Mouse (Mus musculus): ENCODE measurements around the gene Hivep2. TPM values are rescaled to one million over a fixed set of nuclear protein-coding genes. Genes with fewer than 3 reads are reported as not detected.

Hivep2 gene
- total RNA-seq, 2 experiments from 2014 or later: 25.7 to 28.4 TPM

DNA sequence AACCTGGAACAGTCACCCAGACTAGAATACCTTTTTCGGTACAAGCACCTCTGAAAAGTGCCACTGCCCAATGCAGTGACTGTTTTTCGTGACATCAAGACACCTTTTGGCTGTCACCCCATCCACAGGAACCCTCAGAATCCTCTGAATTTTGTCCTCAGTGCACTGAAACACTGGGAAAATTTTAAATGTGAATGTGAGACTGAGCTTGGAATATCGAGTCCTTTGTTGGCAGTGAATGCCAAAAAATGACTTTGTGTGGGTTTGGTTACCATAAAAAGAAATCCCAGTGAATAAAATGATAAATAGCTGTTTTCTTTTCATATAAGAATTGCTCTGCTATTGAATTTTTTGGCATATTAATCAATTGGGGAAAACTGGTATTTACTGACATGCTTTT, 154.6 kb downstream of the Hivep2 start:
- intact Hi-C loops (cut with DNase I): no loop called here
- DNase-seq: no peak

- intact Hi-C loops (cut with DNase I): no loop called here
- no peak for DNase-seq
Measured at GRCm38 (mm10) chr10:14127826-14128225, 162.0 kb downstream of the Hivep2 start.

GRCm38 (mm10) chr10:14130270-14130669, 164.4 kb downstream of the Hivep2 start:
- DNase-seq: no peak
- intact Hi-C loops (cut with DNase I): no loop called here

DNA sequence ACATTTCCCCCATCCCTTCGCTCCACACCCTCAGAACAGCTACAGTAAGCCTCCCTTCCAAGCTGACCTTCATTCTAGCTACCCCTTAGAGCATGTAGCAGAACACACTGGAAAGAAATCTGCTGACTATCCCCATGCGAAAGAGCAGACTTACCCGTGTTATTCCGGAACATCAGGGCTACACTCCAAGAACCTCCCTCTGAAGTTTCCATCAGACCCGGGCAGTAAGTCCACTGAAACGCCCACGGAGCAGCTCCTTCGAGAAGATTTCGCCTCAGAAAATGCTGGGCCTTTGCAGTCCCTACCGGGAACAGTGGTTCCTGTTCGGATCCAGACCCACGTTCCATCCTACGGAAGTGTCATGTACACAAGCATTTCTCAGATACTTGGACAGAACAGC, 165.4 kb downstream of the Hivep2 start:
- intact Hi-C loops (cut with DNase I): no loop called here

GRCm38 (mm10) chr10:14132061-14132460, 166.2 kb downstream of the Hivep2 start:
- intact Hi-C loops (cut with DNase I): no loop called here
- DNase-seq: no peak

More for the DNA sequence above, 165.4 kb downstream of the Hivep2 start:
- no peak for DNase-seq

DNA sequence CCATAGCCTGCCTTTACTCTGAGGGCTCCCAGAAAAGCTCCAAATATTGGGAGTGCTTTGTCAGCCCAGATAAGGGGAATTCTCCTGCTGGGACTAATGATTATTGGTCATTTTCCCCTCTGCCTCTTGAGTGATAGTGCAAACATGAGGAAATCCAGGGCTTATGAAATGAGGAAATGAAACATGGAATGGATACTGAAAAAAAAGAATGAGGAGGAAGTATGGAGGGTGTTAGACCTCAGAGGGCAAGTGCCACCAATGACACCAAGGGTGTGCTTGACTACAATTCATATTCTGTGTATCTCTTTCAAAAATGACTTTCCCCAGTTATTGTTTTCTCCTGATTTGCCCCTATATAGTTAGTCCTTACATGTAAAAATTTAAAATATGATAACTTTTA, 167.1 kb downstream of the Hivep2 start:
- no peak for DNase-seq
- intact Hi-C loops (cut with DNase I): no loop called here

DNA sequence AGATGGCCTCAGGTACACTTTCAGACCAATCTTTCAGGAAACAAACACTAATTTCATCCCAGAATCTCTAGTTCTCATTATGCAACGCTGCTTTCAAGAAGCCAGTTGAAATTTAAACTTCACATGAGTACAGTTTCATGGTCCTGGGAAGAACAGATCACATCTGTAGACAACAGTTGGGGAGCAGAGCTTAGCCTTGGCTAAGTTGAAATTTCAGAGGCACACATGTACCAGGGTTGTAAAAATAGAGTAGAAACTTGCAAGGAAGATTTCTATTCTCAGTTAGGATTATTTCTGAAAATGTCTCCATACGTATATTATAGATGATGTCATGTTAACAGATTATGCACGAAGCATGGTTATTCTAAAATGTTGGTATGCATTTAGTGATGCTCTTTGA, 172.8 kb downstream of the Hivep2 start:
- intact Hi-C loops (cut with DNase I): no loop called here
- DNase-seq: no peak

- intact Hi-C loops (cut with DNase I): no loop called here
- DNase-seq: no peak
Measured at GRCm38 (mm10) chr10:14144840-14145239, 179.0 kb downstream of the Hivep2 start.

DNA sequence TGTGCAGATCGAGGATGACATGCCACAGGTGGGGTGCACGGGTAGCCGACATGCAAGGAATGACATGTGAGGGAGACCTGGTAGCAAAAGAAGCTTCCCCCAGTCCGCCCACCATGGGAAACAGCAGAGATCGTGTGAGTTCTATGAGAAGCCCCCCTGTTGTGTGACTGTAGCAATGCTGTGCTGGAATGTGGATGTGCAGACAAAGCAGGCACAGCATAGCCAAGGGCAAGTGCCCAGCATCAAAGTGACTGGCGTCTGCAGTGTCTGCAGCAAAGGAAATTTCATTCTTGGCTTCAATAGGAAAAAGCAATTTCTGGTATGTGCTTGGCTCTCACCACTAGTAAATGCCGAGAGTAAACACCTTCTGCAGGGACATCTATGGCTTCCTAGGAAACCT, 199.0 kb downstream of the Hivep2 start:
- DNase-seq: no peak
- intact Hi-C loops (cut with DNase I): no loop called here

GRCm38 (mm10) chr10:14168197-14168844, 202.4 kb downstream of the Hivep2 start:
- DNase-seq: no peak
- intact Hi-C loops (cut with DNase I): no loop called here

DNA sequence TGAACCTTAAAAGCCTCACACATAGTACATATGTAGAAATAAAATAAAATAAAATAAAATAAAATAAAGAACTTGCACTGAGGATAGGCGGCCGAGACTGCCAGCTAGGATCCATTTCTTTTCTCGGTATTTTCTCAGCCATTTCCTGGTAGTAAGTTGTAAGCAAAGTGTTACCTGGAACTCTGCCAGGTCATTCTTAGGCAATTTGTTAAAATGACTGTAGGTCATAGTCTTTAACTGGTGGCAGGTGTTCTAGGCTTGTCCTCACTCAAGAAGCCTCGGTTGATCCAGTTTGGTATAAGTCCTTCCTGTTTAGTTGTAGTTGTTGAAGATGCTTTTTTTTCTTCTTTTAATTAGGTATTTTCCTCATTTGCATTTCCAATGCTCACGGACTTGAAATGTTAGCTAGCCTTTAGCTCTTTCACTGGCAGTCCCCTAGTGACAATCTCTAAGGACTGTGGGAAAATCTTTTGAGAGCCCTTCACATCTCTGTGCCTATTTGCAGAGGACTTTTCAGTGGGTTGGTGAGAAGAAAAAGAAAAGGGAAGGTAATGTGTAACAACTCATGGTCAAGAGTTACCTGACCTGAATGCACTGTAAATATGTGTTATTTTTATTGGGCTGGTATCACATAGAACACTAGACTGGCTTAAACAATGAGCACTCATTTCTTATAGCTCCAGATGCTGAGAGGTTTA, 203.1 kb downstream of the Hivep2 start:
- intact Hi-C loops (cut with DNase I): no loop called here
- no peak for DNase-seq

- no peak for DNase-seq
- intact Hi-C loops (cut with DNase I): no loop called here
Measured at GRCm38 (mm10) chr10:14174124-14174523, 208.2 kb downstream of the Hivep2 start.

GRCm38 (mm10) chr10:14179424-14180339, 213.8 kb downstream of the Hivep2 start:
- intact Hi-C loops (cut with DNase I): no loop called here
- no peak for DNase-seq

GRCm38 (mm10) chr10:14186352-14186976, 220.6 kb downstream of the Hivep2 start:
- intact Hi-C loops (cut with DNase I): no loop called here
- DNase-seq: no peak

- intact Hi-C loops (cut with DNase I): no loop called here
- DNase-seq: no peak
Measured at GRCm38 (mm10) chr10:14189050-14189449, 223.2 kb downstream of the Hivep2 start.

DNA sequence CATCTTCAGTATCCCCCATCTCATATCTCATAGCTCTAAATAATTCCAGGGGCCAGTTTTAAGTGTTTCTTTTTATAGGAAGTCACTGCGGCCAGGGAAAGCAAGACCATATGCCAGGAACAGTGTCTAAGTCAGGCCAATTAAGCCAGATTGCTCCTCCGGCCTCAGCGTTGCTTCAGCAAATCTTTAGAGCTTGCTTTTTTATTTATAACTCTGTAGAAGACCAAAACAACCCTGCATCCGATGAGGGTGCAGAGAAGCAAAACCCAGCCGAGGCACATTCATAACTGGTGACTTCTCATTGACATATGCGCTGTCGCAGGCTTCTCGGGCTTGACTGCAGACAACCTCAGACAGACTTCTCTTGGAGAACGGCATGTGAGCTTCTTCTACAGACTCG, 225.3 kb downstream of the Hivep2 start:
- intact Hi-C loops (cut with DNase I): loop anchor here (5.0 kb wide), 1 partner anchor 94 kb away; no protein-coding TSS in a partner anchor
- DNase-seq: peak; percentile 29 to 32

DNA sequence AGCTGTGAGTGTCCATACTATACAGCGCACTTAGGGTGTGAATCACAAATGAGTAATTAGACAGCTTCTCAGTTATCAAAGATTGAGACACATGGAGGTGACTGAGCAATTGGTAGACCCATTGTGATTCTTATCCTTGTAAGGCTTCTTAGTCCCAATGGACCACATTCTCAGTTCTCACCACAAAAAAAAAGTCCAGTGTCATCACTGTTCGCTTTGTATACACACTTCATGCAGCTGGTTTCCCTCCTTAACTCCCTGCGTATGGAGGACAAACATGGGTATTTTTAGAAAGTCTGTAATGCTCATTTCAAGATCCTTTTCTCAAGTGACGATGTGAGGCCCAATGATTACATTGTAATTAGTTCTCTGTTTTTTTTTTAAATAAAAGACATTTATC, 226.3 kb downstream of the Hivep2 start:
- intact Hi-C loops (cut with DNase I): loop anchor here (5.0 kb wide), 1 partner anchor 95 kb away; no protein-coding TSS in a partner anchor

GRCm38 (mm10) chr10:14193702-14194101, 227.8 kb downstream of the Hivep2 start:
- intact Hi-C loops (cut with DNase I): loop anchor here (5.0 kb wide), 1 partner anchor 96 kb away; no protein-coding TSS in a partner anchor
- no peak for DNase-seq

More for the DNA sequence above, 226.3 kb downstream of the Hivep2 start:
- no peak for DNase-seq

DNA sequence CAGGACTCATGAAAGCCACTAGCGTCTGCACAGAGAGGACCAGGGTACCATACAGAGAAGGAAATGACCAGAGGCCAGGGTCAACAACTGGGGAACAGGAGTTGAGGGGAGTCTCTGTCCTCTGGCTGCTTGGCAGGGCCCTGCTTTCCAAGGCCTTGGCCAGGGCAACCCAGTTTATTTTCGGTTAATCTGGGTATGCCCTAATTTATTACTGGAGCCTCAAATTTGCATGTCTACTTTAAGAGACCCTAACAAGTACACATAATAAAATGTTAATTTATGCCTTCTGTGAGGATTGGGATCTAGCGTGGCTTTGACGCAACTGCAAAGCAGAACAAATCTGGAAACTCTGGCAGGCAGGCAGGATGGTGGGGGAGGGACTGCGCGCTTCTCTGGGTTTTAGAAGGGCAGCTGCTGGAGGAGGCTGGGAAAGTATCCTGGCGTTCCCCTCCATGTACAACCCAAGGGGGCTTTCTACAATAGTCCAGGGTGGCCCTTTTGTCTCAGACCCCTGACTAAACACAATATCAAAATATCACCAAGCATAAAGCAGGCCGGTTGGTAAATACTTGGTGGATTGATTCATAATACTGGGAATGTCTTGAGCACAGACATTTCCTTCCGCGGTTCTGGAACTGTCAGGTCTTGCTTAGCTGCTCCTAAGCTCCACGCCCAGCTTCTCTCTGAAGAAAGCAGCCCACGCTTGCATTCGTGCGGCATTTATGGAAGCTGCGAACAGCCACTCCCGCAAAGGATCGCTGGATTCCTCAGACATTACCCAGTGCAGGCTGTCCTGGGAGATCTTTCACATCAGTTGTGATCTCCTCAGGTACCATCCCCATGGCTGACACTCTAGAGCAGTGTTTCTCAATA, 230.1 kb downstream of the Hivep2 start:
- DNase-seq: no peak
- intact Hi-C loops (cut with DNase I): no loop called here

- no peak for DNase-seq
- intact Hi-C loops (cut with DNase I): no loop called here
Measured at GRCm38 (mm10) chr10:14196785-14197184, 230.9 kb downstream of the Hivep2 start.

Measured in heart, postnatal 10 days (tissue).